Mouse (Mus musculus): ENCODE data around the gene Nthl1. TPM values are rescaled to one million over a fixed set of nuclear protein-coding genes. Genes with fewer than 3 reads are reported as not detected.
A peak's percentile ranks its signal among the peaks of the same experiment; 100 is the strongest.

Nthl1 gene
- total and polyA plus RNA-seq, 2 experiments: 8.1 to 11.5 TPM

GRCm38 (mm10) chr17:24608874-24609273 lies 23.6 kb upstream of the Nthl1 start:
- Histone ChIP-seq H3K79me2 (ENCODE audit: control insufficient read depth, insufficient read depth, low read length) (no peaks in the 10 kb centered on the region), H3K4me1 (ENCODE audit: control insufficient read depth, insufficient read depth, low read length) (no peaks in the 10 kb centered on the region), H3K36me3 (ENCODE audit: control insufficient read depth, insufficient read depth, low read length) (peaks cover 3% of the 10 kb centered on the region; the same call in 1 of the 2 replicates), H3K27ac (replicated peaks; ENCODE audit: insufficient read depth, low read depth, low read length) (no peak overlapping the region), H3K9ac (ENCODE audit: low read depth, low read length) (no peak overlapping the region), H3K4me3 (ENCODE audit: insufficient read depth, low read depth, low read length) (no peak overlapping the region), H3K27me3 (ENCODE audit: control insufficient read depth, insufficient read depth, low read length) (no peaks in the 10 kb centered on the region)
- DNase-seq (ENCODE audit: extremely low read depth, low read depth, low spot score): no peak
- WGBS: 97% methylated on average over 8 of the region's 8 CpGs
- TF ChIP-seq CTCF (IDR thresholded peaks at IDR 0.05; ENCODE audit: low read depth, low read length): no peak
- TF ChIP-seq POLR2A (IDR thresholded peaks at IDR 0.05; ENCODE audit: extremely low read depth, insufficient read depth, low read length): no peak

- H3K79me2 ChIP-seq (ENCODE audit: control insufficient read depth, insufficient read depth, low read length): no peaks in the 10 kb centered on the region
- H3K27ac ChIP-seq (replicated peaks; ENCODE audit: insufficient read depth, low read depth, low read length): no peak overlapping the region
- peaks cover 11% of the 10 kb centered on the region; the same call in 1 of the 2 replicates for H3K36me3 ChIP-seq (ENCODE audit: control insufficient read depth, insufficient read depth, low read length)
Observed at GRCm38 (mm10) chr17:24610711-24611110, 21.8 kb upstream of the Nthl1 start.

GRCm38 (mm10) chr17:24617561-24618194 lies 14.8 kb upstream of the Nthl1 start:
- Histone ChIP-seq H3K27me3 (ENCODE audit: control insufficient read depth, insufficient read depth, low read length) (no peaks in the 10 kb centered on the region), H3K4me3 (ENCODE audit: insufficient read depth, low read depth, low read length) (no peak overlapping the region), H3K36me3 (ENCODE audit: control insufficient read depth, insufficient read depth, low read length) (peaks cover 23% of the 10 kb centered on the region; the same call in 1 of the 2 replicates), H3K79me2 (ENCODE audit: control insufficient read depth, insufficient read depth, low read length) (no peaks in the 10 kb centered on the region), H3K9ac (ENCODE audit: low read depth, low read length) (no peak overlapping the region), H3K27ac (replicated peaks; ENCODE audit: insufficient read depth, low read depth, low read length) (no peak overlapping the region), H3K4me1 (ENCODE audit: control insufficient read depth, insufficient read depth, low read length) (no peaks in the 10 kb centered on the region)
- WGBS: 88% methylated on average over 14 of the region's 14 CpGs
- TF ChIP-seq CTCF (IDR thresholded peaks at IDR 0.05; ENCODE audit: low read depth, low read length) (no peak), POLR2A (IDR thresholded peaks at IDR 0.05; ENCODE audit: extremely low read depth, insufficient read depth, low read length) (no peak)
- no peak for DNase-seq (ENCODE audit: extremely low read depth, low read depth, low spot score)

More at GRCm38 (mm10) chr17:24610711-24611110, 21.8 kb upstream of the Nthl1 start:
- Histone ChIP-seq H3K9ac (ENCODE audit: low read depth, low read length) (no peak overlapping the region), H3K4me3 (ENCODE audit: insufficient read depth, low read depth, low read length) (no peak overlapping the region), H3K4me1 (ENCODE audit: control insufficient read depth, insufficient read depth, low read length) (no peaks in the 10 kb centered on the region), H3K27me3 (ENCODE audit: control insufficient read depth, insufficient read depth, low read length) (no peaks in the 10 kb centered on the region)
- no peak for DNase-seq (ENCODE audit: extremely low read depth, low read depth, low spot score)
- no peak for TF ChIP-seq CTCF (IDR thresholded peaks at IDR 0.05; ENCODE audit: low read depth, low read length)
- no peak for TF ChIP-seq POLR2A (IDR thresholded peaks at IDR 0.05; ENCODE audit: extremely low read depth, insufficient read depth, low read length)
- 70% methylated on average over 2 of the region's 2 CpGs for WGBS

DNA sequence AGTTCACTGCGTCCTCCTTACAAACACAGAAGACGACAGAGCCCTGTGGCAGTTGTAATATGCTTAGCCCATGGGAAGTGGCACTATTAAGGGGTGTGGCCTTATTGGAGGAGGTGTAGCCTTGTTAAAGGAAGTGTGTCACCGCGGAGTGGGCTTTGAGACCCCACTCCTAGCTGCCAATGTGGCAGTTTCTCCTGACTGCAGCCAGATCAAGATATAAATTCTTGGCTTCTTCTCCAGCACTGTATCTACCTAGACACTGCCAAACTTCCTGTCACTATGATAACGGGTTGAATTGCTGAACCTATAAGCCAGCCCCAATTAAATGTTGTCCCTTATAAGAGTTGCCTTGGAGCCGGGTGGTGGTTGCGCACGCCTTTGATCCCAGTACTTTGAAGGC lies 7.0 kb upstream of the Nthl1 start:
- Histone ChIP-seq H3K4me1 (ENCODE audit: control insufficient read depth, insufficient read depth, low read length) (no peaks in the 10 kb centered on the region), H3K36me3 (ENCODE audit: control insufficient read depth, insufficient read depth, low read length) (peaks cover 30% of the 10 kb centered on the region), H3K79me2 (ENCODE audit: control insufficient read depth, insufficient read depth, low read length) (no peaks in the 10 kb centered on the region), H3K4me3 (ENCODE audit: insufficient read depth, low read depth, low read length) (no peak overlapping the region), H3K9ac (ENCODE audit: low read depth, low read length) (no peak overlapping the region), H3K27ac (replicated peaks; ENCODE audit: insufficient read depth, low read depth, low read length) (no peak overlapping the region), H3K27me3 (ENCODE audit: control insufficient read depth, insufficient read depth, low read length) (no peaks in the 10 kb centered on the region)
- no peak for DNase-seq (ENCODE audit: extremely low read depth, low read depth, low spot score)
- 93% methylated on average over 8 of the region's 8 CpGs for WGBS
- TF ChIP-seq CTCF (IDR thresholded peaks at IDR 0.05; ENCODE audit: low read depth, low read length): no peak
- TF ChIP-seq POLR2A (IDR thresholded peaks at IDR 0.05; ENCODE audit: extremely low read depth, insufficient read depth, low read length): no peak

DNA sequence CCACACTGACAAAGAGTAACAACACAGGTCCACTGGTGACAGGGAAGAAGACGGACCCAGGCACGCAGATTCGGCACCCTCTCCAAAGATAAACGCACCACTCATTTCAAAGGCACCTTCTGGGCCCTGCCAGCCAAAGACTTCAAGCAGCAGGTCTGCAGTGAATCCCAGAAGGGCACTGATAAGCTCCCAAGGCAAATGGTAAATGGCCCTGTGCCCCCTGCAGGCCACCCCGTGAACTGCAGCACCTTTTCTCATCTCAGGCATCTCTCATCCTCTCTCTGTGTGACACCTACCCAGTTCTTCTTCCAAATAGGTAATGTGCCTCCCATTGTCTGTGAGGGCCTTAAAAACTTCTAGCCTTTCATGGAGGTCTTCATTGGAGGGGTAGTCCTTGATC lies 3.8 kb upstream of the Nthl1 start:
- Histone ChIP-seq H3K27me3 (ENCODE audit: control insufficient read depth, insufficient read depth, low read length) (no peaks in the 10 kb centered on the region), H3K9ac (ENCODE audit: low read depth, low read length) (no peak overlapping the region), H3K4me1 (ENCODE audit: control insufficient read depth, insufficient read depth, low read length) (peaks cover 10% of the 10 kb centered on the region), H3K27ac (replicated peaks; ENCODE audit: insufficient read depth, low read depth, low read length) (no peak overlapping the region), H3K79me2 (ENCODE audit: control insufficient read depth, insufficient read depth, low read length) (peaks cover 3% of the 10 kb centered on the region; the same call in 1 of the 2 replicates), H3K4me3 (ENCODE audit: insufficient read depth, low read depth, low read length) (no peak overlapping the region), H3K36me3 (ENCODE audit: control insufficient read depth, insufficient read depth, low read length) (peaks cover 14% of the 10 kb centered on the region)
- peak; percentile 23 for DNase-seq (ENCODE audit: extremely low read depth, low read depth, low spot score)
- TF ChIP-seq CTCF (IDR thresholded peaks at IDR 0.05; ENCODE audit: low read depth, low read length) (peak; percentile 94), POLR2A (IDR thresholded peaks at IDR 0.05; ENCODE audit: extremely low read depth, insufficient read depth, low read length) (no peak)
- 47% methylated on average over 5 of the region's 5 CpGs for WGBS

DNA sequence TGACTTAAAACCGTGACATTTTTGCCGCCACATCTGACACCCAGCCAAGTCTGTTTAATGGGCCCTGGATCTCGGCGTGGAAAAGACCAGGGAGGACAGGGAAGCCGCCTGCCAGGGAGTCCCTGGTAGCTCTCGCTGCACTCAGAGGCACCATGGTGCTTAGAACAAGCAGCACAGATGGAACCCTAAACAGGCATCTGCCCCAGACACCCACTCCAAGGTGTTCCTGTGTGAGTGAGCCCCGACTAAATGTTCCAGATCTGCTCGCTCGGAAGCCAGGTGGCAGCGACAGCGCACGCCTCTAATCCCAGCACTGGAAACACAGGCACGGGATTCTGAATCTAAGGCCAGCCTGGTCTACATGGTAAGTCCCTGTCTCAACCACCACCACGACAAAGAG lies 2.4 kb upstream of the Nthl1 start:
- TF ChIP-seq CTCF (IDR thresholded peaks at IDR 0.05; ENCODE audit: low read depth, low read length) (no peak), POLR2A (IDR thresholded peaks at IDR 0.05; ENCODE audit: extremely low read depth, insufficient read depth, low read length) (no peak)
- peaks cover 3% of the 10 kb centered on the region; the same call in 1 of the 2 replicates for H3K79me2 ChIP-seq (ENCODE audit: control insufficient read depth, insufficient read depth, low read length)
- no peak for DNase-seq (ENCODE audit: extremely low read depth, low read depth, low spot score)
- no peak overlapping the region for H3K27ac ChIP-seq (replicated peaks; ENCODE audit: insufficient read depth, low read depth, low read length)
- H3K36me3 ChIP-seq (ENCODE audit: control insufficient read depth, insufficient read depth, low read length): peaks cover 7% of the 10 kb centered on the region
- 92% methylated on average over 14 of the region's 14 CpGs for WGBS
- peaks cover 10% of the 10 kb centered on the region for H3K4me1 ChIP-seq (ENCODE audit: control insufficient read depth, insufficient read depth, low read length)
- no peak overlapping the region for H3K4me3 ChIP-seq (ENCODE audit: insufficient read depth, low read depth, low read length)
- H3K27me3 ChIP-seq (ENCODE audit: control insufficient read depth, insufficient read depth, low read length): no peaks in the 10 kb centered on the region
- H3K9ac ChIP-seq (ENCODE audit: low read depth, low read length): no peak overlapping the region
